Mouse (Mus musculus) CH12.LX (cell line): Measurements from ENCODE around the gene Chic2. TPM values are rescaled to one million over a fixed set of nuclear protein-coding genes. Genes with fewer than 3 reads are reported as not detected.

Experiments used
- DNase-seq: peaks from one replicate; pipeline ENCODE4 v3.0.0-alpha.2; 2013; ENCODE audit errors: extremely low read depth
- H3K27ac ChIP-seq: 2 replicates; pipeline ENCODE4 v1.5.1; 2012; ENCODE audit warnings: low read depth, mild to moderate bottlenecking, control low read depth, moderate library complexity; ENCODE audit not compliant: insufficient read depth
- H3K27me3 ChIP-seq: replicated peaks from 2 replicates; pipeline ENCODE3; 2012; ENCODE audit warnings: inconsistent platforms
- H3K36me3 ChIP-seq, 2 experiments: replicated peaks in 1 of 2; 2 replicates each; pipeline versions ENCODE3 to v1.6.1; 2012; ENCODE audit warnings: inconsistent platforms in 1 of 2, low read length in 1 of 2, mild to moderate bottlenecking in 1 of 2, mixed read lengths in 1 of 2, moderate library complexity in 1 of 2; ENCODE audit not compliant: control insufficient read depth in 1 of 2, insufficient read depth in 1 of 2
- H3K4me1 ChIP-seq, 2 experiments: 2 replicates each; pipeline ENCODE4 v1.6.1; 2012; ENCODE audit warnings: inconsistent platforms in 1 of 2, moderate library complexity in 1 of 2; ENCODE audit not compliant: insufficient read depth in 2 of 2, control insufficient read depth in 1 of 2
- H3K4me2 ChIP-seq: 2 replicates; pipeline ENCODE4 v1.6.1; 2012; ENCODE audit warnings: low read depth, mild to moderate bottlenecking, control low read depth; ENCODE audit not compliant: poor library complexity, insufficient read depth, severe bottlenecking
- H3K4me3 ChIP-seq, 3 experiments: fragments of 150-350 bp in 1 of 3; sonication (generic) in 1 of 3; replicated peaks in 1 of 3; 2 replicates each; pipeline versions ENCODE3 to v1.5.1; 2011 to 2012; ENCODE audit warnings: low read depth in 2 of 3, low read length in 2 of 3, mild to moderate bottlenecking in 2 of 3, moderate library complexity in 2 of 3, control low read depth in 1 of 3, improper control_type of control experiment in 1 of 3, inconsistent platforms in 1 of 3, mixed read lengths in 1 of 3; ENCODE audit not compliant: poor library complexity in 1 of 3
- H3K79me2 ChIP-seq: replicated peaks from 2 replicates; pipeline ENCODE4 v1.6.1; 2012; ENCODE audit warnings: mild to moderate bottlenecking, moderate library complexity; ENCODE audit not compliant: control insufficient read depth, poor library complexity, insufficient read depth, severe bottlenecking; ENCODE audit errors: extremely low read depth
- H3K9ac ChIP-seq: 2 replicates; pipeline ENCODE4 v1.6.1; 2012; ENCODE audit warnings: low read depth, mild to moderate bottlenecking, control low read depth, moderate library complexity; ENCODE audit not compliant: insufficient read depth
- H3K9me3 ChIP-seq: replicated peaks from 2 replicates; pipeline ENCODE3; 2012; ENCODE audit warnings: low read length, inconsistent platforms, mixed read lengths
- CHD1 ChIP-seq: IDR thresholded peaks from 2 replicates; pipeline ENCODE4 v1.6.1; 2012; ENCODE audit warnings: low read depth, low read length, improper control_type of control experiment, inconsistent platforms
- CTCF ChIP-seq, 2 experiments: IDR thresholded peaks in 1 of 2; conservative IDR thresholded peaks in 1 of 2; 2 replicates each; pipeline ENCODE4 v1.5.1; 2011 to 2012; ENCODE audit warnings: low read depth in 2 of 2, low read length in 2 of 2, improper control_type of control experiment in 1 of 2, inconsistent platforms in 1 of 2, mild to moderate bottlenecking in 1 of 2, moderate library complexity in 1 of 2
- E2F4 ChIP-seq: IDR thresholded peaks from 2 replicates; pipeline ENCODE4 v1.6.1; 2011; ENCODE audit warnings: low read depth, low read length, improper control_type of control experiment; ENCODE audit not compliant: insufficient replicate concordance
- ELF1 ChIP-seq: IDR thresholded peaks from 2 replicates; pipeline ENCODE4 v1.6.1; 2014; ENCODE audit warnings: low read depth, mild to moderate bottlenecking, inconsistent platforms, low read length, improper control_type of control experiment
- EP300 ChIP-seq: IDR thresholded peaks from 2 replicates; pipeline ENCODE4 v1.6.1; 2011; ENCODE audit warnings: low read length, improper control_type of control experiment
- ETS1 ChIP-seq: conservative IDR thresholded peaks from 2 replicates; pipeline ENCODE4 v1.6.1; 2012; ENCODE audit warnings: low read depth, mild to moderate bottlenecking, inconsistent platforms, low read length, improper control_type of control experiment, moderate library complexity
- HCFC1 ChIP-seq: IDR thresholded peaks from 2 replicates; pipeline ENCODE4 v1.6.1; 2012; ENCODE audit warnings: low read depth, mild to moderate bottlenecking, inconsistent platforms, low read length, improper control_type of control experiment
- IRF4 ChIP-seq: IDR thresholded peaks from 2 replicates; pipeline ENCODE4 v1.6.1; 2014; ENCODE audit warnings: low read depth, mild to moderate bottlenecking, inconsistent platforms, low read length, improper control_type of control experiment
- JUN ChIP-seq: IDR thresholded peaks from 2 replicates; pipeline ENCODE4 v1.6.1; 2011; ENCODE audit warnings: low read depth, mild to moderate bottlenecking, low read length, improper control_type of control experiment, moderate library complexity; ENCODE audit not compliant: insufficient read depth
- JUND ChIP-seq: conservative IDR thresholded peaks from 2 replicates; pipeline ENCODE4 v1.6.1; 2011; ENCODE audit warnings: low read depth, low read length, improper control_type of control experiment
- MAFK ChIP-seq: IDR thresholded peaks from 2 replicates; pipeline ENCODE4 v1.6.1; 2011; ENCODE audit warnings: low read length, improper control_type of control experiment; ENCODE audit not compliant: insufficient replicate concordance
- MAZ ChIP-seq: IDR thresholded peaks from 2 replicates; pipeline ENCODE4 v1.6.1; 2012; ENCODE audit warnings: low read depth, mild to moderate bottlenecking, inconsistent platforms, low read length, improper control_type of control experiment, moderate library complexity
- MEF2A ChIP-seq: IDR thresholded peaks from 2 replicates; pipeline ENCODE4 v1.6.1; 2014; ENCODE audit warnings: low read depth, mild to moderate bottlenecking, inconsistent platforms, low read length, improper control_type of control experiment, borderline replicate concordance
- MXI1 ChIP-seq: IDR thresholded peaks from 2 replicates; pipeline ENCODE4 v1.6.1; 2011; ENCODE audit warnings: mild to moderate bottlenecking, low read depth, low read length, improper control_type of control experiment
- NRF1 ChIP-seq: IDR thresholded peaks from 2 replicates; pipeline ENCODE4 v1.6.1; 2014; ENCODE audit warnings: low read depth, mild to moderate bottlenecking, inconsistent platforms, low read length, improper control_type of control experiment, moderate library complexity
- PAX5 ChIP-seq: IDR thresholded peaks from 2 replicates; pipeline ENCODE4 v1.6.1; 2012; ENCODE audit warnings: low read length, inconsistent platforms, mixed read lengths
- POLR2AphosphoS2 ChIP-seq: IDR thresholded peaks from 2 replicates; pipeline ENCODE4 v1.6.1; 2011; ENCODE audit warnings: low read depth, low read length, improper control_type of control experiment
- RAD21 ChIP-seq: IDR thresholded peaks from 2 replicates; pipeline ENCODE4 v1.6.1; 2011; ENCODE audit warnings: low read depth, mild to moderate bottlenecking, low read length, improper control_type of control experiment, moderate library complexity
- SIN3A ChIP-seq: IDR thresholded peaks from 2 replicates; pipeline ENCODE4 v1.6.1; 2012; ENCODE audit warnings: low read length, improper control_type of control experiment, inconsistent platforms
- TBP ChIP-seq: conservative IDR thresholded peaks from 2 replicates; pipeline ENCODE4 v1.6.1; 2011; ENCODE audit warnings: low read depth, low read length, improper control_type of control experiment
- UBTF ChIP-seq: IDR thresholded peaks from 2 replicates; pipeline ENCODE4 v1.6.1; 2012; ENCODE audit warnings: low read depth, mild to moderate bottlenecking, inconsistent platforms, low read length, improper control_type of control experiment, moderate library complexity
- USF2 ChIP-seq: conservative IDR thresholded peaks from 2 replicates; pipeline ENCODE4 v1.6.1; 2011; ENCODE audit warnings: low read depth, low read length, improper control_type of control experiment
- ZMIZ1 ChIP-seq: IDR thresholded peaks from 2 replicates; pipeline ENCODE4 v1.6.1; 2012; ENCODE audit warnings: low read depth, mild to moderate bottlenecking, inconsistent platforms, low read length, improper control_type of control experiment
- ZNF384 ChIP-seq: IDR thresholded peaks from 2 replicates; pipeline ENCODE4 v1.6.1; 2012; ENCODE audit warnings: low read depth, low read length, improper control_type of control experiment, inconsistent platforms
- dilution Hi-C: fragments of 300-500 bp; cut with MboI; formaldehyde crosslinking; loops from 2 replicates; pipeline ENCODE4 v1.14.3; 2020; ENCODE audit warnings: low sequenced_read_pairs; ENCODE audit not compliant: extremely low pct_unique_long_range_greater_than_20kb, extremely low pct_ligation_motif_present
- in situ Hi-C: fragments of 300-500 bp; cut with MboI; formaldehyde crosslinking; loops from 3 replicates; pipeline ENCODE4 v1.14.3; 2019; ENCODE audit warnings: low sequenced_read_pairs, low pct_ligation_motif_present, low pct_unique_long_range_greater_than_20kb, mixed read lengths
- polyA plus RNA-seq: library from polyadenylated mRNA; unstranded; fragments of >175 nt; gene quantifications from 2 replicates; pipeline ENCODE4 v1.2.1, GENCODE M21; 2012; ENCODE audit warnings: low read depth; ENCODE audit not compliant: insufficient read length
- total RNA-seq, 2 experiments: library from RNA; depleted of rRNA; stranded (reverse); fragments of 300-350 nt in 1 of 2; fragments of >200 nt in 1 of 2; gene quantifications; 2 replicates each; pipeline ENCODE4 v1.2.3; 2012 to 2014

Gene Chic2
- total and polyA plus RNA-seq, 3 experiments: 28.2 to 41.6 (median 40.8) TPM

- no peaks in the 10 kb centered on the region for H3K79me2 ChIP-seq
- H3K36me3 ChIP-seq: no peaks in the 10 kb centered on the region
- in situ Hi-C loops: no loop called here
- no peak overlapping the region for H3K27ac ChIP-seq
- H3K27me3 ChIP-seq: no peaks in the 10 kb centered on the region
- no peak for TF ChIP-seq HCFC1
- no peak for TF ChIP-seq MEF2A
- no peak for TF ChIP-seq NRF1
- no peak for TF ChIP-seq CTCF (conservative IDR thresholded peaks at IDR 0.05 in 1 of 2, IDR thresholded peaks at IDR 0.05 in 1 of 2; ENCODE audit: low read depth in 2 of 2, low read length in 2 of 2)
- TF ChIP-seq JUN: no peak
- TF ChIP-seq E2F4: no peak
- TF ChIP-seq UBTF: no peak
- no peak for TF ChIP-seq ELF1
- no peak for TF ChIP-seq TBP
- TF ChIP-seq EP300: no peak
- no peak for TF ChIP-seq JUND
- DNase-seq: no peak
- H3K9ac ChIP-seq: no peak overlapping the region
- H3K4me1 ChIP-seq: peaks cover 0 to 2% of the 10 kb centered on the region in 2 experiments; a peak in 1 of 4 replicates
- H3K4me2 ChIP-seq: no peak overlapping the region
- dilution Hi-C loops: no loop called here
- no peaks in the 10 kb centered on the region for H3K9me3 ChIP-seq
- H3K4me3 ChIP-seq: no peak overlapping the region
Observed at GRCm38 (mm10) chr5:75085521-75085875, 40.9 kb upstream of the Chic2 start.

- Histone ChIP-seq H3K27ac (no peak overlapping the region), H3K4me1 (peaks cover 0 to 2% of the 10 kb centered on the region in 2 experiments; a peak in 1 of 4 replicates), H3K4me3 (no peak overlapping the region), H3K9ac (no peak overlapping the region), H3K27me3 (no peaks in the 10 kb centered on the region), H3K36me3 (no peaks in the 10 kb centered on the region), H3K79me2 (no peaks in the 10 kb centered on the region), H3K9me3 (no peaks in the 10 kb centered on the region), H3K4me2 (no peak overlapping the region)
- in situ Hi-C loops (no loop called here), dilution Hi-C loops (no loop called here)
- DNase-seq: no peak
- no peak for TF ChIP-seq UBTF
- no peak for TF ChIP-seq USF2
- no peak for TF ChIP-seq POLR2AphosphoS2
- TF ChIP-seq MAFK: no peak
- TF ChIP-seq CTCF (conservative IDR thresholded peaks at IDR 0.05 in 1 of 2, IDR thresholded peaks at IDR 0.05 in 1 of 2; ENCODE audit: low read depth in 2 of 2, low read length in 2 of 2): no peak
- no peak for TF ChIP-seq ZMIZ1
- TF ChIP-seq MXI1: no peak
- TF ChIP-seq SIN3A: no peak
- no peak for TF ChIP-seq E2F4
- no peak for TF ChIP-seq CHD1
- TF ChIP-seq JUN: no peak
- no peak for TF ChIP-seq ZNF384
- no peak for TF ChIP-seq IRF4
- TF ChIP-seq ELF1: no peak
- TF ChIP-seq MAZ: no peak
- TF ChIP-seq ETS1: no peak
- TF ChIP-seq HCFC1: no peak
- no peak for TF ChIP-seq PAX5
- no peak for TF ChIP-seq RAD21
Observed at GRCm38 (mm10) chr5:75084871-75085520, 40.4 kb upstream of the Chic2 start.
